Mouse (Mus musculus) embryonic facial prominence, embryonic 14.5 days (tissue): ENCODE results near the gene Atraid. TPM values are rescaled to one million over a fixed set of nuclear protein-coding genes. Genes with fewer than 3 reads are reported as not detected.

Experiments used
- ATAC-seq: fragments of 200-750 bp; cut with Nextera tagmentation; 2 replicates; pipeline ENCODE4 v1.8.0; 2017; ENCODE audit warnings: low read depth, moderate number of reproducible peaks, moderate TSS enrichment
- DNase-seq: peaks from one replicate; pipeline ENCODE4 v3.0.0-alpha.2; 2015; ENCODE audit warnings: low spot score
- H3K27ac ChIP-seq: fragments of 300-500 bp; sonication (generic); replicated peaks from 2 replicates; pipeline ENCODE4 v1.5.1; 2014; ENCODE audit warnings: low read depth, mild to moderate bottlenecking, low read length, moderate library complexity
- H3K27me3 ChIP-seq: fragments of 300-500 bp; sonication (generic); replicated peaks from 2 replicates; pipeline ENCODE4 v1.6.1; 2014; ENCODE audit warnings: low read length; ENCODE audit not compliant: control insufficient read depth, insufficient read depth
- H3K36me3 ChIP-seq: fragments of 300-500 bp; sonication (generic); 2 replicates; pipeline ENCODE4 v1.6.1; 2014; ENCODE audit warnings: low read length, mixed read lengths; ENCODE audit not compliant: control insufficient read depth, insufficient read depth
- H3K4me1 ChIP-seq: fragments of 300-500 bp; sonication (generic); 2 replicates; pipeline ENCODE4 v1.6.1; 2014; ENCODE audit warnings: antibody characterized with exemption, low read length; ENCODE audit not compliant: control insufficient read depth, insufficient read depth
- H3K4me2 ChIP-seq: fragments of 300-500 bp; sonication (generic); 2 replicates; pipeline ENCODE4 v1.6.1; 2014; ENCODE audit warnings: low read depth, mild to moderate bottlenecking, low read length, moderate library complexity, mixed read lengths
- H3K4me3 ChIP-seq: fragments of 300-500 bp; sonication (generic); 2 replicates; pipeline ENCODE4 v1.5.1; 2014; ENCODE audit warnings: low read depth, mild to moderate bottlenecking, low read length
- H3K9ac ChIP-seq: fragments of 300-500 bp; sonication (generic); 2 replicates; pipeline ENCODE4 v1.6.1; 2014; ENCODE audit warnings: low read depth, mild to moderate bottlenecking, low read length, moderate library complexity, mixed read lengths
- H3K9me3 ChIP-seq: fragments of 300-500 bp; sonication (generic); 2 replicates; pipeline ENCODE4 v1.6.1; 2016; ENCODE audit warnings: low read length; ENCODE audit not compliant: control insufficient read depth
- WGBS: fragments of 180-500 bp; shearing (Covaris S2); extraction: QIAGEN DNeasy Blood & Tissue Kit; methylation state at CpG from one replicate; pipeline ENCODE4 v1.1.7; 2014; 5-methylcytosine and 5-hydroxymethylcytosine counted together
- polyA plus RNA-seq: library from polyadenylated mRNA; unstranded; fragments of >200 nt; fragmentation: Nextera tagmentation; extraction: Ambion mirVana; gene quantifications from 2 replicates; pipeline ENCODE4 v1.2.1, GENCODE M21; 2014

The Atraid gene
- polyA plus RNA-seq, 1 experiment from 2014 or later = 195 TPM

DNA sequence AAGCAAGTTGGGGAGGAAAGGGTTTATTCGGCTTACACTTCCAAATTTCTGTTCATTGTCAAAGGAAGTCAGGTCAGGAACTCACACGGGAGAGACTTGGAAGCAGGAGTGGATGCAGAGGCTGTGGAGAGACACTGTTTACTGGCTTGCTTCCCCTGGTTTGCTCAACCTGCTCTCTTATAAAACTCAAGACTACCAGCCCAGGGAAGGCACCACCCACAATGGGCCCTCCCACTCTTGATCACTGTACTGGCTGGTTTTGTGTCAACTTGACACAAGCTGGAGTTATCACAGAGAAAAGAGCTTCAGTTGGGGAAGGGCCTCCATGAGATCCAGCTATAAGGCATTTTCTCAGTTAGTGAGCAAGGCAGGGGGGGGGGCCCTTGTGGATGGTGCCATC lies 22.9 kb downstream of the Atraid start:
- no peak for ATAC-seq
- Histone ChIP-seq H3K36me3 (peaks cover 96% of the 10 kb centered on the region), H3K4me3 (no peak overlapping the region), H3K4me1 (no peaks in the 10 kb centered on the region), H3K27me3 (no peaks in the 10 kb centered on the region), H3K27ac (no peak overlapping the region), H3K9ac (no peak overlapping the region), H3K4me2 (no peak overlapping the region), H3K9me3 (no peaks in the 10 kb centered on the region)
- DNase-seq = no peak
- WGBS = 88% methylated on average over 2 of the region's 2 CpGs

DNA sequence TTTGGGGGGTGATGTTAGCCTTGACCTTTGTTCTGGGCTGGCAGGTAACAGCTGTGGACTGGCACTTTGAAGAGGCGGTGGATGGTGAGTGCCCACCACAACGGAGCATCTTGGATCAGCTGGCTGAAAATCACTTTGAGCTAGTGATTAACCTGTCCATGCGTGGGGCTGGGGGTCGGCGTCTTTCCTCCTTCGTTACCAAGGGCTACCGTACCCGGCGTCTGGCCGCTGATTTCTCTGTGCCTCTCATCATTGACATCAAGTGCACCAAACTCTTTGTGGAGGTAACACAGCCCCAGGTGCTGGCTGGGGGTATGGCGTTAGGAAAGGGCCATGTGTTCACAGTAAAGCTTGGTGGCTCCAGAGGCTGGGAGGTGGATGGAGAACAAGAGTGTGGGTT lies 23.7 kb downstream of the Atraid start:
- DNase-seq (no peak), ATAC-seq (no peak)
- WGBS = 95% methylated on average over 11 of the region's 11 CpGs
- Histone ChIP-seq H3K9ac (no peak overlapping the region), H3K27me3 (no peaks in the 10 kb centered on the region), H3K36me3 (peaks cover 96% of the 10 kb centered on the region), H3K4me3 (no peak overlapping the region), H3K4me2 (no peak overlapping the region), H3K27ac (no peak overlapping the region), H3K9me3 (no peaks in the 10 kb centered on the region), H3K4me1 (no peaks in the 10 kb centered on the region)

DNA sequence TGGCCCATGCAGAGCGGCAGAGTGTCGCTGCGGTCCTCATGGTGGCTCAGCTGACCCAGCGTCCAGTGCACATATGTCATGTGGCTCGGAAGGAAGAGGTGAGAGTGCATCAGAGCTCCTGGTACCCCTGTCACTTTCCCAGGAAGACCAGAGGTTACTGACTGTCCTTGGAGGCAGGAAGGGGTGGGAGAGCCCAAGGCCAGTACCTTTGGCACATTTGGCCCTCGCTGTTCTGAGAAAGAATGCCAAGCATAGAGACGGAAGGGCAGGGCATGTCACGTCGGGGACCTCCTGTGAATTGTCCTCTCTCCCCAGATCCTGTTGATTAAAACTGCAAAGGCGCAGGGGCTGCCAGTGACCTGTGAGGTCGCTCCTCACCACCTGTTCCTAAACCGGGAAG lies 25.1 kb downstream of the Atraid start:
- Histone ChIP-seq H3K9me3 (no peaks in the 10 kb centered on the region), H3K27me3 (no peaks in the 10 kb centered on the region), H3K27ac (no peak overlapping the region), H3K4me2 (no peak overlapping the region), H3K36me3 (peaks cover 96% of the 10 kb centered on the region), H3K9ac (no peak overlapping the region), H3K4me1 (no peaks in the 10 kb centered on the region), H3K4me3 (no peak overlapping the region)
- DNase-seq (no peak), ATAC-seq (no peak)
- WGBS = 89% methylated on average over 12 of the region's 12 CpGs

DNA sequence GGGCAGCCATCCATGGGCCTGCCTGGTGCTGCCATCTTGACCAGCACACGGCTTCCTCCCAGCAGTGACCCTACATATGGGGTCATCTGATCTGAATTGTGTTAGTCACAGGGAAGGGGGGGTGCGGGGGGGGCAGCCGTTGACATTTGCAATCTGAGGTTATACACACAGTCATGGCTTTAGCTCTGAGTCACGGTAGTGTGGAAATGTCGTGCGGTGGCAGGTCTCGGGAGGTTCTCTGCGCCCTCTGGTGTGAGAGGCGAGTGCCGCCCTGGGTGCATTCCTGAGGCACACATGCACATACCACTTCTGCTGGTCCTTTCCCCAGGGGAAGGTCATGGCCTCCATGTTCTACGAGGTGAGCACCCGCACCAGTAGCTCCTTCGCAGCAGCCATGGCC lies 28.2 kb downstream of the Atraid start:
- Histone ChIP-seq H3K27me3 (no peaks in the 10 kb centered on the region), H3K4me1 (no peaks in the 10 kb centered on the region), H3K9ac (no peak overlapping the region), H3K27ac (no peak overlapping the region), H3K4me3 (no peak overlapping the region), H3K36me3 (peaks cover 77% of the 10 kb centered on the region), H3K4me2 (no peak overlapping the region), H3K9me3 (no peaks in the 10 kb centered on the region)
- DNase-seq (no peak), ATAC-seq (no peak)
- WGBS = 87% methylated on average over 12 of the region's 13 CpGs

DNA sequence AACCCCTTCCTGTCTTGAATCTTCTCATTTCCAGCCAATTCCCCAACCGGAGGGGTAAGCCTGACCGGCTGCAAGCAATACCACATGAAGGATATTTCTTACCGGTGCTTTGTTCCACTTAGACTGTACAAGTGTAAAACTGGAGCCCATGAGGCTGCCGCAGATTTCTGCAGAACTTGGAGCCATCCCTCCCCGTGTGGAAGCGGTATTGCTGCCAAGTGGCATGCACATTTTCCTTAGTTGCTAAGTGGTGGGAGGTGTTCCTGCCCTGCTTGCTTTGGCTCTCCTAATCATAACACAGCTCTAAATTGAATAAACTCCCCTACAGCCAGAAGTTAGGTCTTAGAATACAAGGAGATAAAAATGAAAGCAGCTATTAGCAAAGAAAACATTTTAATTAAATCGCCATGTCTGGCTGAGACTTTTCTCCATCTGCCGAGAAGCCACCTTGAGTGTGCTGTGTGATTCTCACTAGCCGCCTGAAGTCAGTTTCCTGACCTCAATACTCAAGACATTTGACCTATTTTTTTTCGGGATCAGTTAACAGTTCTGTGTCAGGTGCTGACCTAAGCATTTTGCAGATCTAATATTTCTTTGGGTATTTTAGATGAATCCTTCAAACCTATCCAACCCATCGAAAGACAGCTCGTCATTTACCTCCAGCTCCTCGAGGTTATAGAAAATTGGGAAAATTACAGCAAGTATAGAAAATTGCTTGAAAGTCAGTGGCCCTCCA lies 32.1 kb downstream of the Atraid start:
- Histone ChIP-seq H3K4me1 (no peaks in the 10 kb centered on the region), H3K27me3 (peaks cover 11% of the 10 kb centered on the region), H3K4me2 (no peak overlapping the region), H3K36me3 (peaks cover 40% of the 10 kb centered on the region), H3K27ac (no peak overlapping the region), H3K4me3 (no peak overlapping the region), H3K9me3 (no peaks in the 10 kb centered on the region), H3K9ac (no peak overlapping the region)
- DNase-seq (peak; percentile 73), ATAC-seq (no peak)
- 58% methylated on average over 13 of the region's 13 CpGs for WGBS

DNA sequence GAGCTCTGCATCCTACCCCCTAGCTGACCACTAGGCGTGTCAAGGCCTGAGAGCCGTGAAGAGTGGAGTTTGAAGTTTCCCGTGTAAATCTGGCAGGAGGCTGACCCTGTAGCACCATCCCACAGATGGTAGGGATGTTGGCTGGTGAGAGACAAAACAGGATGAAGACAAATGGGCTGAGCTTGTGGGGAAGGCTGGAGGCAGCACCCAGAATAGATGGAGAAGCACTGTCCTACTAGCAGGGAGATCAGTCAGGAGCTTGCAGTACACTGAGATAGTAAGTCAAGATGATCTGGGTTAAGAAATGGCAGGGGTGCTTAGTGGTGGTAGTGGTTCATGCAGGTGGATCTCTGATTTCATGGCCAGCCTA lies 32.7 kb downstream of the Atraid start:
- no peak for ATAC-seq
- Histone ChIP-seq H3K9ac (no peak overlapping the region), H3K4me3 (no peak overlapping the region), H3K9me3 (no peaks in the 10 kb centered on the region), H3K36me3 (peaks cover 35% of the 10 kb centered on the region), H3K27ac (no peak overlapping the region), H3K4me1 (no peaks in the 10 kb centered on the region), H3K27me3 (peaks cover 11% of the 10 kb centered on the region), H3K4me2 (no peak overlapping the region)
- 68% methylated on average over 3 of the region's 3 CpGs for WGBS
- DNase-seq = no peak

DNA sequence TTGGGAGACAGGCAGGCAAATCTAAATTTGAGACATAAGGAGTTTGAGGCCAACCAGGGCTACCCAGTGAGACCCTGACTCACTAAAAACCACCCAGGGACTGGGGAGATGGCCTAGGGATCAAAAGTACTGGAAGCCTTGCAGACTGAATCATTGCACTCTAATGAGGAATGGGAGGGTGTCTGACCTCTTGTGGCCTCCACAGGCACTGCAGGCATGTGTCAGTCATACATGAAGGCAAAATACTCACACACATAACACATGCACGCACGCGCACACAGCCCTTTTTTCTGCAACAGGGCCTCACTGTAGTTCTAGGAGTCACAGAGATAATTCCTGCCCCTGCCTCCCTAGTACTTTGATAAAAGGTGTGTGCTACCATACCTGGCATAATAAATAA lies 33.3 kb downstream of the Atraid start:
- no peaks in the 10 kb centered on the region for H3K4me1 ChIP-seq
- no peaks in the 10 kb centered on the region for H3K9me3 ChIP-seq
- no peak for DNase-seq
- no peak overlapping the region for H3K4me3 ChIP-seq
- H3K9ac ChIP-seq = no peak overlapping the region
- no peak for ATAC-seq
- 71% methylated on average over 3 of the region's 3 CpGs for WGBS
- no peak overlapping the region for H3K27ac ChIP-seq
- H3K4me2 ChIP-seq = no peak overlapping the region
- peaks cover 11% of the 10 kb centered on the region for H3K27me3 ChIP-seq
- peaks cover 29% of the 10 kb centered on the region for H3K36me3 ChIP-seq

DNA sequence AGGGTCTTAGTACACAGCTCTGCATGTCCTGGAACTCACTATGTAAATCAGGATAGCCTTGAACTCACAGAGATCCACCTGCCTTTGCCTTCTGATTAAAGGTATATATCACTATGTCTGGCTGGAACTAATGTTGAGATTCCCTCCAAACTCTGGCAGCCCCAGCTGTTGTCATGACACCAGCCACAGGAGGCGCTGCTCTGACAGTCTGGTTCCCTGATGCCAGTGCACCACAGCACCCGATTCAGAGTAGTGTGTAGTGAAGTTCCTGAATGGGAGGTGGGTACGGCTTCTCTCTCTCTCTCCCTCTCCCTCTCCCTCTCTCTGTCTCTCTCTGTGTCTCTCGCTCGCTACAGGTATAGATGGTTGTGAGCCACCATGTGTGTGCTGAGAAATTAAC lies 34.2 kb downstream of the Atraid start:
- DNase-seq (peak; percentile 30), ATAC-seq (peak; percentile 44; the same call in 1 of the 2 replicates)
- WGBS = 13% methylated on average over 5 of the region's 5 CpGs
- no peak overlapping the region for H3K9ac ChIP-seq
- no peak overlapping the region for H3K27ac ChIP-seq
- H3K27me3 ChIP-seq = peaks cover 11% of the 10 kb centered on the region
- H3K36me3 ChIP-seq = peaks cover 19% of the 10 kb centered on the region
- H3K9me3 ChIP-seq = no peaks in the 10 kb centered on the region
- no peaks in the 10 kb centered on the region for H3K4me1 ChIP-seq
- H3K4me2 ChIP-seq = no peak overlapping the region
- no peak overlapping the region for H3K4me3 ChIP-seq

DNA sequence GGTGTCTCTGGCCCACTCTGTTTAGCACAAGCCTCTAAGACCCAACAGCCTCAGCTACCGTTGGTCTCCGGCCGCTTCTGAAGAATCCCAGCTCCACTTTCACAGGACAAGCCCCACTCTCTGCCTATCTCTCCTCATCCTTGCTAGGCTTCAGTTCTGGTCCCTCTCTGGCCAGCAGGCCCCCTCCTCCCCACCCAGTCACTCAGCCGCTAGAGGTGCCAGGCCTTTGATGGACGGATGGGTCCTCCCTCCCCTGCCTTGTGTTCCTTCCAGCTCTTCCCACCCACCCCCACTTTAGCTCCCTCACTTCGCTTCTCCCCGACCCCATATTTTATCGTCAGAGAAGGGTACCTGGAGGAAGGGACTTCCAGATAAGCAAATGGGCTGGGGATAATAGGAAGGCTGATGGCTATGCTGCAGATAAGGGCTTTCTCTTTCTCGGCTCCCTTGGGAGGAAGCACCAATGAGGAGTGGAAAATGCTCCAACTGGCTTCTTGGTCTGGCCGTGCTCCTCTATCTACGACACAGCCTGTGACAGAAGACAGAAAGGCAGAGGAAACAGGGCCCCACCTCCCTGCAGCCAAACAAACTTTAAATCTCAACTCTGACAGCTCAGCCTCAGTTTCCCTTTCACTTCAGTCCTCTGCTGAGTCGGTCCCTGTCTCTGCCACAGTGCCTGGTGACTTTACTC lies 35.0 kb downstream of the Atraid start:
- DNase-seq (no peak), ATAC-seq (no peak)
- 43% methylated on average over 12 of the region's 12 CpGs for WGBS

More for the DNA sequence above, 35.0 kb downstream of the Atraid start:
- Histone ChIP-seq H3K9ac (no peak overlapping the region), H3K27ac (no peak overlapping the region), H3K4me3 (no peak overlapping the region), H3K9me3 (no peaks in the 10 kb centered on the region), H3K4me1 (no peaks in the 10 kb centered on the region), H3K27me3 (peaks cover 14% of the 10 kb centered on the region), H3K4me2 (no peak overlapping the region), H3K36me3 (peaks cover 12% of the 10 kb centered on the region)
